Mouse (Mus musculus) liver, adult 2 months (tissue): ENCODE results near the gene Col6a1.

Experiments used
- CTCF ChIP-seq: fragments of 200-500 bp; IDR thresholded peaks from 2 replicates; pipeline ENCODE4 v1.5.1; 2011; ENCODE audit warnings: low read depth, low read length, control low read depth
- POLR2A ChIP-seq: fragments of 200-500 bp; IDR thresholded peaks from 2 replicates; pipeline ENCODE4 v1.6.1; 2011; ENCODE audit warnings: low read length, control low read depth; ENCODE audit not compliant: insufficient read depth; ENCODE audit errors: extremely low read depth

GRCm38 (mm10) chr10:76681882-76682281 lies 44.1 kb downstream of the Col6a1 start:
- TF ChIP-seq CTCF (no peak), POLR2A (no peak)
